Mouse (Mus musculus) midbrain, embryonic 16.5 days (tissue): ENCODE measurements around the gene Inafm2. TPM values are rescaled to one million over a fixed set of nuclear protein-coding genes. Genes with fewer than 3 reads are reported as not detected.

ENCODE experiments used
- ATAC-seq: fragments of 200-750 bp; cut with Nextera tagmentation; 2 replicates; pipeline ENCODE4 v1.8.0; 2017; ENCODE audit warnings: moderate TSS enrichment
- H3K27ac ChIP-seq: fragments of 300-500 bp; sonication (generic); 2 replicates; pipeline ENCODE4 v1.5.1; 2014; ENCODE audit warnings: mild to moderate bottlenecking, low read length, mixed read lengths
- H3K27me3 ChIP-seq: fragments of 300-500 bp; sonication (generic); 2 replicates; pipeline ENCODE4 v1.6.1; 2014; ENCODE audit warnings: low read depth, low read length, mixed read lengths; ENCODE audit not compliant: control insufficient read depth, insufficient read depth
- H3K36me3 ChIP-seq: fragments of 300-500 bp; sonication (generic); 2 replicates; pipeline ENCODE4 v1.6.1; 2014; ENCODE audit warnings: mild to moderate bottlenecking, low read length, moderate library complexity, mixed read lengths; ENCODE audit not compliant: control insufficient read depth, insufficient read depth
- H3K4me1 ChIP-seq: fragments of 300-500 bp; sonication (generic); 2 replicates; pipeline ENCODE4 v1.6.1; 2014; ENCODE audit warnings: mild to moderate bottlenecking, low read length, mixed read lengths; ENCODE audit not compliant: control insufficient read depth, insufficient read depth
- H3K4me2 ChIP-seq: fragments of 300-500 bp; sonication (generic); 2 replicates; pipeline ENCODE4 v1.6.1; 2014; ENCODE audit warnings: mild to moderate bottlenecking, low read length, mixed read lengths
- H3K4me3 ChIP-seq: fragments of 300-500 bp; sonication (generic); 2 replicates; pipeline ENCODE4 v1.5.1; 2014; ENCODE audit warnings: low read depth, mild to moderate bottlenecking, low read length, moderate library complexity, mixed read lengths
- H3K9ac ChIP-seq: fragments of 300-500 bp; sonication (generic); 2 replicates; pipeline ENCODE4 v1.6.1; 2014; ENCODE audit warnings: low read depth, low read length, mixed read lengths
- H3K9me3 ChIP-seq: fragments of 300-500 bp; sonication (generic); replicated peaks from 2 replicates; pipeline ENCODE4 v1.6.1; 2014; ENCODE audit warnings: mild to moderate bottlenecking, low read length, mixed read lengths; ENCODE audit not compliant: control insufficient read depth, poor library complexity, severe bottlenecking
- WGBS: fragments of 180-500 bp; shearing (Covaris S2); extraction: QIAGEN DNeasy Blood & Tissue Kit; methylation state at CpG from one replicate; pipeline ENCODE4 v1.1.7; 2014; 5-methylcytosine and 5-hydroxymethylcytosine counted together
- polyA plus RNA-seq: library from polyadenylated mRNA; unstranded; fragments of >200 nt; fragmentation: Nextera tagmentation; extraction: Ambion mirVana; gene quantifications from 2 replicates; pipeline ENCODE4 v1.2.1, GENCODE M21; 2015

The Inafm2 gene
- polyA plus RNA-seq, 1 experiment from 2014 or later, result 17.9 TPM

GRCm38 (mm10) chr2:118774536-118774935 lies 29.0 kb downstream of the Inafm2 start:
- H3K27me3 ChIP-seq, result no peaks in the 10 kb centered on the region
- ATAC-seq, result no peak
- H3K4me2 ChIP-seq, result no peak overlapping the region
- H3K4me1 ChIP-seq, result peaks cover 5% of the 10 kb centered on the region
- H3K27ac ChIP-seq, result no peak overlapping the region
- H3K9ac ChIP-seq, result no peak overlapping the region
- H3K36me3 ChIP-seq, result no peaks in the 10 kb centered on the region
- H3K4me3 ChIP-seq, result no peak overlapping the region
- H3K9me3 ChIP-seq, result no peaks in the 10 kb centered on the region
- WGBS, result 88% methylated on average over 2 of the region's 2 CpGs

- Histone ChIP-seq H3K4me2 (no peak overlapping the region), H3K4me1 (peaks cover 6% of the 10 kb centered on the region), H3K9me3 (no peaks in the 10 kb centered on the region), H3K9ac (no peak overlapping the region), H3K27me3 (no peaks in the 10 kb centered on the region), H3K27ac (no peak overlapping the region), H3K36me3 (no peaks in the 10 kb centered on the region), H3K4me3 (no peak overlapping the region)
- ATAC-seq, result no peak
- WGBS, result 71% methylated on average over 1 of the region's 1 CpGs
Observed at GRCm38 (mm10) chr2:118775396-118775795, 29.8 kb downstream of the Inafm2 start.

GRCm38 (mm10) chr2:118775846-118776245 lies 30.3 kb downstream of the Inafm2 start:
- 81% methylated on average over 3 of the region's 4 CpGs for WGBS
- ATAC-seq, result no peak
- Histone ChIP-seq H3K4me2 (no peak overlapping the region), H3K9ac (no peak overlapping the region), H3K4me1 (peaks cover 10% of the 10 kb centered on the region), H3K27me3 (no peaks in the 10 kb centered on the region), H3K9me3 (no peaks in the 10 kb centered on the region), H3K36me3 (no peaks in the 10 kb centered on the region), H3K27ac (no peak overlapping the region), H3K4me3 (no peak overlapping the region)

- no peaks in the 10 kb centered on the region for H3K36me3 ChIP-seq
- 75% methylated on average over 2 of the region's 2 CpGs for WGBS
- peaks cover 13% of the 10 kb centered on the region for H3K4me1 ChIP-seq
- no peaks in the 10 kb centered on the region for H3K9me3 ChIP-seq
- ATAC-seq, result no peak
- no peak overlapping the region for H3K4me3 ChIP-seq
- no peak overlapping the region for H3K4me2 ChIP-seq
- no peaks in the 10 kb centered on the region for H3K27me3 ChIP-seq
- H3K9ac ChIP-seq, result no peak overlapping the region
- H3K27ac ChIP-seq, result no peak overlapping the region
Observed at GRCm38 (mm10) chr2:118776295-118776694, 30.7 kb downstream of the Inafm2 start.

- H3K27ac ChIP-seq, result no peak overlapping the region; the same call in 1 of the 2 replicates
- no peaks in the 10 kb centered on the region for H3K27me3 ChIP-seq
- H3K4me1 ChIP-seq, result peaks cover 13% of the 10 kb centered on the region
- H3K4me2 ChIP-seq, result no peak overlapping the region
- H3K9ac ChIP-seq, result no peak overlapping the region
- H3K36me3 ChIP-seq, result no peaks in the 10 kb centered on the region
- 76% methylated on average over 4 of the region's 4 CpGs for WGBS
- no peaks in the 10 kb centered on the region for H3K9me3 ChIP-seq
- no peak for ATAC-seq
- H3K4me3 ChIP-seq, result no peak overlapping the region
Observed at GRCm38 (mm10) chr2:118778418-118778817, 32.9 kb downstream of the Inafm2 start.

GRCm38 (mm10) chr2:118779065-118779464 lies 33.5 kb downstream of the Inafm2 start:
- H3K9ac ChIP-seq, result peak overlapping the region; percentile 54
- H3K27me3 ChIP-seq, result no peaks in the 10 kb centered on the region
- peak overlapping the region; percentile 71 for H3K4me3 ChIP-seq
- H3K4me2 ChIP-seq, result peak overlapping the region; percentile 68
- peak overlapping the region; percentile 93 for H3K27ac ChIP-seq
- WGBS, result 5% methylated on average over 10 of the region's 10 CpGs
- peak; percentile 40 for ATAC-seq
- peaks cover 13% of the 10 kb centered on the region for H3K4me1 ChIP-seq
- no peaks in the 10 kb centered on the region for H3K9me3 ChIP-seq
- no peaks in the 10 kb centered on the region for H3K36me3 ChIP-seq

- peak; percentile 97 for ATAC-seq
Observed at GRCm38 (mm10) chr2:118779504-118780480, 34.2 kb downstream of the Inafm2 start, which contains the start of gene Disp2. Gene Disp2 (plus strand): TSS chr2:118779719.

GRCm38 (mm10) chr2:118781115-118781514 lies 35.6 kb downstream of the Inafm2 start:
- peaks cover 3% of the 10 kb centered on the region; the same call in 1 of the 2 replicates for H3K36me3 ChIP-seq
- 36% methylated on average over 1 of the region's 1 CpGs for WGBS
- no peak for ATAC-seq
- no peak overlapping the region for H3K27ac ChIP-seq
- H3K27me3 ChIP-seq, result no peaks in the 10 kb centered on the region
- peak overlapping the region; percentile 68 for H3K4me2 ChIP-seq
- H3K4me3 ChIP-seq, result peak overlapping the region; percentile 71; the same call in 1 of the 2 replicates
- H3K9ac ChIP-seq, result peak overlapping the region; percentile 86; the same call in 1 of the 2 replicates
- H3K4me1 ChIP-seq, result peaks cover 13% of the 10 kb centered on the region
- H3K9me3 ChIP-seq, result no peaks in the 10 kb centered on the region

More at GRCm38 (mm10) chr2:118779504-118780480, 34.2 kb downstream of the Inafm2 start, which contains the start of gene Disp2:
- Histone ChIP-seq H3K9me3 (no peaks in the 10 kb centered on the region), H3K4me2 (peak within 1 kb of the TSS; percentile 68), H3K27me3 (no peaks in the 10 kb centered on the region), H3K4me3 (peak within 1 kb of the TSS; percentile 71), H3K9ac (peak within 1 kb of the TSS; percentile 86), H3K36me3 (no peaks in the 10 kb centered on the region), H3K27ac (peak within 1 kb of the TSS; percentile 93), H3K4me1 (peaks cover 13% of the 10 kb centered on the region)
- 9% methylated on average over 39 of the region's 39 CpGs for WGBS

GRCm38 (mm10) chr2:118782303-118782702 lies 36.7 kb downstream of the Inafm2 start:
- ATAC-seq, result no peak

More at GRCm38 (mm10) chr2:118782303-118782702, 36.7 kb downstream of the Inafm2 start:
- Histone ChIP-seq H3K9ac (no peak overlapping the region), H3K9me3 (no peaks in the 10 kb centered on the region), H3K27ac (no peak overlapping the region), H3K4me1 (peaks cover 13% of the 10 kb centered on the region), H3K27me3 (no peaks in the 10 kb centered on the region), H3K4me3 (no peak overlapping the region), H3K4me2 (no peak overlapping the region), H3K36me3 (peaks cover 14% of the 10 kb centered on the region)
- WGBS, result 69% methylated on average over 4 of the region's 4 CpGs
